Mouse (Mus musculus) thymus, postnatal 14 days (tissue): ENCODE results near the gene Rin1.

Experiments
- DNase-seq: peaks from one replicate; pipeline ENCODE4 v3.0.0; 2021

Gene Rin1

GRCm38 (mm10) chr19:5097521-5098362, 47.5 kb downstream of the Rin1 start:
- DNase-seq = no peak

DNA sequence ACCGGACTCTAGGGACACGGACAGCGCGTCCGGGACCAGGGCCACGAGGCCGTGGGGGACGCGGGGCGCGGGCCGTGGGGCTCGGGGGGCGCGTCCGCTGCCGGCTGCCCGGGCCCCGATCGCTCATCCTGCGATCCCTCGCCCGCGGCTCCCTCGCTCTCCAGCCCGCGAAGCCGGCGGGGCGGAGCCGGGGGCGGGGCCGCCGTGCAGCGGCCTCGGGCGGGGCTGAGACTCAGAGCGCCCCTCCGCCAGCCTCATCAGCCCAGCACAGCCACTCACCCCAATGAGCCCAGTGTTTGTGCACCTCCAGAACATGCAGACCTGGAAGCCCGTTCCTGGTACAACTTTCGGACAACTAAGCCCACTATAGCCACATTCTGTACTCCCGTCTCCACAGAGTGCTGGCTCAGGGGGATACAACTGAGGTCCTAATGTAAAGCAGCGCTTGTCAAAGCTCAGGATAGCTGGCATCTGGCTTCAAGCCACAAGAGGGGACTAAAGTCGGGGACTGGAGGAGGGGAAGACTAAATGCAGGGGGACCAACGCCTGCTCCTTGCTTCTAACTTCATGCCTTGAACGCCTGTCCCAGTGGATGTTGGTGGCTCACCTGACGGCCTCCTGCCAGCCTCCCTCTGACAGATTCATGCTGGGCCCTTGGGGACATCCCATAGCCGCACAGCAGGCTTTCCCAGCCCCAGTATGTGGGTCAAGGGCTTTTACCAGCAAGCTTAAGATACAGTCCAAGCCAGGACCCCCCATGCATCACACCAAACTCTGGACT, 48.3 kb downstream of the Rin1 start, which contains the start of gene Cnih2:
Cnih2 (minus strand) TSS at position 159 of the 781 bp plus-strand sequence.
- peak; percentile 78 for DNase-seq

GRCm38 (mm10) chr19:5106074-5106473, 55.8 kb downstream of the Rin1 start:
- DNase-seq = no peak
